Mouse (Mus musculus): ENCODE measurements around the gene Haus4.

DNA sequence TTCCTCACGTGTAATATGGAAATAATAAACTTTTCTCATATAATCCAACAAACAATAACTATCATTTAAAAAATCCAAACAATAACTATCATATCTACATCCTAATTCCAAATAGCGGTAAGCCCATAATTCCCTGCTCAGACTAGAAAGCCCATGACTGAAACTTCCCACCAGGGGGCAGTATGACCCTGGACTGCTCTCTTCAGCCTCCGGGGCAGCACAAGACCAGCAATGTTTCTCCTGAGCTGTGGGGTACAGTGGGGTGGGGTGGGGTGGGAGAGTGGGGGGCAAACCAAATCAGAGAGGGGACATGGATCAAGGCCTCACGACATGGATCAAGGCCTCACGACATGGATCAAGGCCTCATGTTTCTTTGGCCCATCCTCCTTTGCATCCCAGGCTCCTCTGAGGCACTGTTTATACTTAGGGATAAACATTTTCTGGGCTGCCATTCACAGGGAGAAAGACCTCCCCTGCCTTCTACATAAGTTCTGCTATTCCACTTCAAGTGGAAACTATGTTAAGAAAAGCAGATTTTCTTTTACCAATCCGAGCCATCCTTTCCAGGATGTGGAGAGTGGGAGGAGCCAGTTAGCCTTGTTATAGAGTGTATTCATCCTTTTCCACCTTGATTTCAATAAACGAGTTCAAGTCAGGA lies 29.4 kb upstream of the Haus4 start:
- TF ChIP-seq CTCF (IDR thresholded peaks at IDR 0.05; ENCODE audit: low read depth) (peak; percentile 79), EP300 (IDR thresholded peaks at IDR 0.05; ENCODE audit: low read depth) (no peak)

All from heart, postnatal 0 days (tissue).